Mouse (Mus musculus): ENCODE results near the gene Ankrd65. TPM values are rescaled to one million over a fixed set of nuclear protein-coding genes. Genes with fewer than 3 reads are reported as not detected.
"Not testable (repeated sequence)": the region's sequence is repeated elsewhere in the genome, so short reads cannot be mapped to it uniquely, and the experiment has no call there.

The Ankrd65 gene
- polyA plus RNA-seq (2016; fragmentation: Nextera tagmentation; extraction: Ambion mirVana): not detected in 2 replicates

DNA sequence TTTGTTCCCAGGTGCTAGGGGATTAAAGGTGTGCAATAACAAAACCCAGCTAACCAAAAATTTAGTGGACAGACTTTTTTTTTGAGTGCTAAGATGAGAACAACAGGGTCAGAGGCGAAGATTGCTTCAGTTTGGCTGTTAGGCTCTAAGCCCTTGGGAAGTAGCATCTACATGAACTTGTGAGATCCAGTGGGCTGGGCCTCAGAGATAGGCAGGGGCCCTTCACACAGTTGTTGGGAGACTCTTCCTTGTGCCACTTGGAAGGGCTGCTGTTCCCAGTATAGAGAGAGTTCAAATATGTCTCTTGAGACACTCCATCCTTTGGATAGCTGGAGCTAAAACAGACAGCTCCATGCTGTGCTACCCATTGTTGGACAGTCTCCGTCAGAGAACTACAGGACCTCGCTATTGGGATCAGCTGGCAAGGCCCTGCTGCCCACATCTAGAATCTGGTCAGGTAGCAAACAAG is at the start of gene Ankrd65:
TSS of gene Ankrd65 (plus strand) at position 419 of the 469 bp plus-strand sequence.
- H3K27ac ChIP-seq: no peak within 1 kb of the TSS
- no peak within 1 kb of the TSS for H3K4me3 ChIP-seq
- H3K9me3 ChIP-seq: no peaks in the 10 kb centered on the region
- H3K27me3 ChIP-seq (replicated peaks): no peaks in the 10 kb centered on the region
- no peaks in the 10 kb centered on the region for H3K36me3 ChIP-seq
- H3K4me2 ChIP-seq (replicated peaks): no peak within 1 kb of the TSS
- no peaks in the 10 kb centered on the region for H3K4me1 ChIP-seq
- 85% methylated on average over 3 of the region's 3 CpGs for WGBS
- no peak within 1 kb of the TSS for H3K9ac ChIP-seq
- no peak for ATAC-seq (ENCODE audit: low FRiP score, low read depth)

DNA sequence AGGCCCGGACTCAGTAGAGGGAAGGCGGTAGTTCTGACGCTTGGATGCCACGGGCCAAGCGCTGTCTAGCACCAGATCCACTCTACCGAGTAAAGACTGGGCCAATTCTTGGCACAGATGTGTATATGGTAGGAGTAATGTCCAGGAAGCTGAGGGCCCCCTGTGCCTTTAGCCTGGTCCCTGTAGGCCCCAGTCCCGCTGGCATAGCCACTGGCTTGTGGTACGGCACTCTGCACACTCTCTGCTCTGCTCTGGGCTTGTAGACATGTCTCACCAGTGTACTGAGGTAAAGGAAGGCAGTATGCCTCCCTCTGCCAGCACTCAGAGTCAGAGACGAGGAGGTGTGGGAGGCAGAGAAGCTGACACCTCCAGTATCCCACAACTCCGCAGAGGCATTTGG is 49.6 kb upstream of the Ankrd65 start:
- WGBS: 92% methylated on average over 10 of the region's 10 CpGs
- Histone ChIP-seq H3K36me3 (peaks cover 74% of the 10 kb centered on the region), H3K4me1 (peaks cover 13% of the 10 kb centered on the region)
- not testable (repeated sequence) for H3K9ac ChIP-seq; H3K9me3 ChIP-seq; ATAC-seq (ENCODE audit: low FRiP score, low read depth); H3K4me3 ChIP-seq; H3K27me3 ChIP-seq (replicated peaks); H3K27ac ChIP-seq; H3K4me2 ChIP-seq (replicated peaks)

DNA sequence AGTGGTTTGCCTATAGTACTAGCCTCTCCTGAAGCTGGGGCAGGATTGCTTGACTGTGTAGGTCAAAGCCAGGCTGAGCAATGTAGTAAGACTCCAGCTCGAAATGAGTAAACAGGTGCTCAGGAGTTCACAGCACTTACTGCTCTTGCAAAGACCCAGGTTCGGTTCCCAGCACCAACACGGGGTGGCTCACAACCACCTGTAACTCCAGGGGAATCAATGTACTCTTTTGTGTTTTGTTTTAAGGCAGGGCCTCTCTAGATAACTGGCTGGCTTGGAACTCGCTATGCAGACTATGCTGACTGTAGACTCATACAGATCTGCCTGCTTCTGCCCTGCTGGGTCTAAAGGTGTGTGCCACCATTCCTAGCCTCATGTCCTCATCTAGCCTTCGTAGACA is 47.6 kb upstream of the Ankrd65 start:
- H3K4me2 ChIP-seq (replicated peaks): no peak overlapping the region
- H3K27me3 ChIP-seq (replicated peaks): no peaks in the 10 kb centered on the region
- H3K4me3 ChIP-seq: no peak overlapping the region
- ATAC-seq (ENCODE audit: low FRiP score, low read depth): no peak
- peaks cover 81% of the 10 kb centered on the region for H3K36me3 ChIP-seq
- no peak overlapping the region for H3K27ac ChIP-seq
- H3K9me3 ChIP-seq: no peaks in the 10 kb centered on the region
- no peaks in the 10 kb centered on the region for H3K4me1 ChIP-seq
- H3K9ac ChIP-seq: no peak overlapping the region
- 89% methylated on average over 5 of the region's 5 CpGs for WGBS

DNA sequence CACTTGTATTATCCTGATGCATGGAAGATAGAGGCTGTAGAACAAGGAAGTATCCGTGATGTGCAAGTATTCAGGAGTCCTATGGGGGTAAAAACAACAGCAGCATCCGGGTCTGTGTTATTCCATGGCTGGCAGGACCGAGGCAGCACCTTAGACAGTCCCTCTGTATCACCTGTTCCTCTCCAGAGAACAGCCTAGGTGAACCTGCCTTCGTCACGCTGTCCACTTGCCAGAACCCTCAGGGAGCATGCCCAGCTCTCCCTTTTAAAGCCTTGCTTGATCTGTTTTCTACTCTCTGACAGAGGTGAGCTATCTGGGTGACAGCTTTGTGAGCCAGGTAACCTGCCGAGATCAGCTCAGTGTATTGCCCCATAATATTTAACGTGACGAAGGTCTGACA is 45.8 kb upstream of the Ankrd65 start:
- Histone ChIP-seq H3K4me2 (replicated peaks) (no peak overlapping the region), H3K4me1 (no peaks in the 10 kb centered on the region), H3K36me3 (peaks cover 91% of the 10 kb centered on the region), H3K27ac (no peak overlapping the region), H3K27me3 (replicated peaks) (no peaks in the 10 kb centered on the region), H3K9me3 (no peaks in the 10 kb centered on the region), H3K9ac (no peak overlapping the region), H3K4me3 (no peak overlapping the region)
- WGBS: 94% methylated on average over 8 of the region's 8 CpGs
- no peak for ATAC-seq (ENCODE audit: low FRiP score, low read depth)

DNA sequence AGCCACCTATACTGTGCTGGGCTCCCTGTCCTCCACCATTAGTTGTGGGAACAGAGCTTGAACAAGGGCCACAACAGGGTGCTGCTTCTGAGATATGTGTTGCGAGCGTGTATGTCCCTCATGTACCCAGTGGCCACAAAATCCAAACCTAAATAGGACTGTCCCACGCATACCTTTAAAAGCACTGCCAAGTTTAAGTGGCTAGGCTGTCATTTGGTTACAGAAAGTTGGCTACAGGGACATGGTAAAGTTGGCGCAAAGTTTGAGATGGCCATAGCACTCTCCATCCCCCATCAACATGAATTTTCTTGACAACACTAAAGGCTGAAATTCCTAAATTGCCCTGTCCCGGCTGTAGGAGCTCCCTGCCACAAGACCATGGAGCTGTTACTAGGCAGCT is 45.1 kb upstream of the Ankrd65 start:
- Histone ChIP-seq H3K4me2 (replicated peaks) (no peak overlapping the region), H3K4me3 (no peak overlapping the region), H3K9ac (no peak overlapping the region), H3K27me3 (replicated peaks) (no peaks in the 10 kb centered on the region), H3K27ac (no peak overlapping the region), H3K9me3 (no peaks in the 10 kb centered on the region), H3K36me3 (peaks cover 91% of the 10 kb centered on the region), H3K4me1 (no peaks in the 10 kb centered on the region)
- ATAC-seq (ENCODE audit: low FRiP score, low read depth): no peak
- WGBS: 93% methylated on average over 5 of the region's 5 CpGs

DNA sequence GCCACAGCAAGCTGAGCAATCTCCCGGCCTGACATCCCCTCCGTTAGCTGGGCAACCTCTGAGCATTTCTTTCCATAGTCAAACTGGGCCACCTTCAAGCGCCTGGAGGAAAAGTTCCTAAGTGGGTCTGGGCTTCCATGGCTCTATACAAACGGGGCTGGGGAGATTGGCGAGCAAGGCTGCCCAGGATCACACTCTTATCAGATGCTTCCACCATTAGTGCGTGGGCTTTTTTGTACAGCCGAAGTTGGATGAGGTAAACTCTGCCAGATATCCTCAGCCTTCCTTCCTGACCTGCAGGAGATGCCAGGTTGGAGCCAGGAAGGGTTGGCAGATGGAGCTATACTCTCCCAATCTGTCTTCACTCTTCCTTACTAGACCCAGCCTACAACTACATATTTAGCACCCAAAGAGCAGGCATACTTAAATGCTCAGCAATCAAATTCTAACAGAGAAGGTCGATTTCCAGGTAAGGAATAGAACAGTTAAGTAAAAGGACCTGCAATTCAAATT is 44.1 kb upstream of the Ankrd65 start:
- peaks cover 91% of the 10 kb centered on the region for H3K36me3 ChIP-seq
- no peak overlapping the region for H3K27ac ChIP-seq
- no peak overlapping the region for H3K4me3 ChIP-seq
- 90% methylated on average over 8 of the region's 8 CpGs for WGBS
- no peak overlapping the region for H3K9ac ChIP-seq
- H3K9me3 ChIP-seq: no peaks in the 10 kb centered on the region
- ATAC-seq (ENCODE audit: low FRiP score, low read depth): no peak
- H3K4me1 ChIP-seq: no peaks in the 10 kb centered on the region
- H3K4me2 ChIP-seq (replicated peaks): no peak overlapping the region
- H3K27me3 ChIP-seq (replicated peaks): no peaks in the 10 kb centered on the region

DNA sequence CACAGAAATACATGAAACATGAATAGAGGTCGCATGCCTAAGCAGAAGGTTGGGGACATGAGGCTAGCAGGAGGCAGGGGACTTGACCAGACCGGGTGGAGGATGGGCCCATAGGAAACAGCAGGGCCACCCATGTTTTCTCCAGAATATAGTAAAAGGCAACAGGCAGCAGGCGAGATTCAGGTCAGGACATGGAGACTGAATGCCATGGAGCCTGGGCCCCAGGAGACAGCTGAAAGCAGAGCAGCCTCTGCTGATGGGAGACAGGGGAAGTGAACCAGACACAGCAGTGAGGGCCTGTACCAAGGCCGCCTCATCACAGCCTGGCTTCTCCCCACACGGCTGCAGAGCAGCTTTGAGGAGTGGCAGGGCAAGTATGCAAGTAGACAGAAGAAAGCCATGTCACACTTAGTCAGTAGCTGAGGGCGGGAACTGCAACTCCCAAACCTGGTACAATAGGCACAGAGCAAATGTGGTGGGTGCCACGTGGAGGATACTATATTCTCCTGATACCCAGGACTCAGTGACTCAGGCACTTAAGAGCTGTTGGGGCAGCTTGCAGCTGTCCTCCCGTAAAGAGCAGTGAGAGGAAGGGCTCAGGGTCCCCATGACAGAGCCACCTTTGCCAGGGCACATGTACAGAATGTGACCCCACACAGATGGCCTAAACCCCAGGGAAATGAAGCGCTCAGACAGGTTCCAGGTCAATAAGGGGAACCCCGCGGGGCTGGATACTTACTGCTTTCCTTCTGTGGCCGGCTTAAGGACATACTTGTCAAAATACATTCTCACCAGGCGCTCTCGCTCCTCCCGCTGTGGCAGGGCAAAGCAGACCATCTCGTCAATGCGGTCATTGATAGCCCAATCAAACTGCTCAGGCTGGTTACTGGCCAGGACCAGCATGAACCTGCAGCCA is 43.4 kb upstream of the Ankrd65 start:
- H3K9me3 ChIP-seq: no peaks in the 10 kb centered on the region
- H3K27ac ChIP-seq: no peak overlapping the region
- no peaks in the 10 kb centered on the region for H3K27me3 ChIP-seq (replicated peaks)
- H3K4me2 ChIP-seq (replicated peaks): no peak overlapping the region
- H3K9ac ChIP-seq: no peak overlapping the region
- WGBS: 92% methylated on average over 17 of the region's 17 CpGs
- H3K4me1 ChIP-seq: no peaks in the 10 kb centered on the region
- peaks cover 91% of the 10 kb centered on the region for H3K36me3 ChIP-seq
- no peak for ATAC-seq (ENCODE audit: low FRiP score, low read depth)
- H3K4me3 ChIP-seq: no peak overlapping the region

DNA sequence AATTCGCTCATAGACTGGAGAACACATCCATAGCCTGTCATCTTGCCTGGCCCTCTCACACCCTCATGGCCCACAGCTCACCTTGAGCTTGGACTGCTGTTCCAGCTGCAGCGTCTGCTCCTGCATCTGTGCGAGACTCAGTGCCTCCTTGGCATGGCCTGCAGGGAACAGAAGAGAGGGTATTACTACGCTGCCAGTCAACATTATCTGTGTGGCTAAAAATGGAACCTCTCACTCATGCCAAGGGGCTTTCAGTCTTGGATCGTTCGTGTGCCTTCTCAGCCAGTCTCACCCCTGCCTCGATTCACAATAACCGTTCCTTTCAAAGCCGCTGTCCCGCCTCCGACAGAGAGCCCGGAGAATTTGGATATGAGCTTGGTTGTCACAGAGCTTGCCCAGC is 33.2 kb upstream of the Ankrd65 start:
- H3K36me3 ChIP-seq: peaks cover 49% of the 10 kb centered on the region
- no peak overlapping the region for H3K4me2 ChIP-seq (replicated peaks)
- no peak overlapping the region for H3K27ac ChIP-seq
- H3K9me3 ChIP-seq: no peaks in the 10 kb centered on the region
- 90% methylated on average over 12 of the region's 12 CpGs for WGBS
- no peak overlapping the region for H3K9ac ChIP-seq
- ATAC-seq (ENCODE audit: low FRiP score, low read depth): no peak
- no peak overlapping the region for H3K4me3 ChIP-seq
- H3K27me3 ChIP-seq (replicated peaks): no peaks in the 10 kb centered on the region
- H3K4me1 ChIP-seq: peaks cover 26% of the 10 kb centered on the region

DNA sequence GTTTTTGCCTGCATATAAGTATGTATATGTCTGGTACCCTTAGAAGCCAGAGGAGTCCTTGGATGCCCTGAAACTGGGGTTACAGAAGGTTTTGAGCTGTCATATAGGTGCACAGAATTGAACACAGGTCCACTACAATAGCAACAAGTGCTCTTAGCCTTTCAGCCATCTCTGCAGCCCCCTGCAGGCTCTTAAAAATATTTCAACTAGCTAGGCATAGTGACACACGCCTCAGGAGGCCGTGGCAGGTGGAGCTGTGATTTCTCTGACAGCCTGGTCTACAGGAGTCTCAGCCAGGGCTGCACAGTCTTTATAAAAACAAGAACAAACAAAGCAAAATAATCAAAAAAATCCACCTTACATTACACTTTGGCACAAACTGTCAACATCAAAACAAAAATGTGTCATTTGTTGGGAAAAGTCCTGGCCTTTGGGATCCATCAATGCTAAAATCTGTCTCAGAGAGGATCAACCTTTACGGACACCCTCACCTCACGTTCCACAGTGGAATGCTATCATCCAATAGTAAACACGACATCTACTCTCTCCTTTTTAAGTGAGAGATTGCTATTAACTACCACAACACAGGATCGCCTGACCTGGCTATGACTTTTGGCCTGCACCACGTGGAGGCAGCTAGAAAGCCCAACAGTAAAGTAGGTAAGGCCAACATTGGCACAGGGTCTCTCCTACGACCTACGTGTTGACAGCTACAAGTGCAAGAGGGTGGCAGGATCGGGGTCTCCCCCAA is 30.2 kb upstream of the Ankrd65 start:
- Histone ChIP-seq H3K4me3 (peak overlapping the region; percentile 84), H3K27me3 (replicated peaks) (no peaks in the 10 kb centered on the region), H3K4me2 (replicated peaks) (peak overlapping the region; percentile 97), H3K4me1 (peaks cover 26% of the 10 kb centered on the region), H3K9ac (peak overlapping the region; percentile 78), H3K36me3 (peaks cover 22% of the 10 kb centered on the region), H3K9me3 (no peaks in the 10 kb centered on the region), H3K27ac (no peak overlapping the region)
- no peak for ATAC-seq (ENCODE audit: low FRiP score, low read depth)
- 5% methylated on average over 10 of the region's 10 CpGs for WGBS

DNA sequence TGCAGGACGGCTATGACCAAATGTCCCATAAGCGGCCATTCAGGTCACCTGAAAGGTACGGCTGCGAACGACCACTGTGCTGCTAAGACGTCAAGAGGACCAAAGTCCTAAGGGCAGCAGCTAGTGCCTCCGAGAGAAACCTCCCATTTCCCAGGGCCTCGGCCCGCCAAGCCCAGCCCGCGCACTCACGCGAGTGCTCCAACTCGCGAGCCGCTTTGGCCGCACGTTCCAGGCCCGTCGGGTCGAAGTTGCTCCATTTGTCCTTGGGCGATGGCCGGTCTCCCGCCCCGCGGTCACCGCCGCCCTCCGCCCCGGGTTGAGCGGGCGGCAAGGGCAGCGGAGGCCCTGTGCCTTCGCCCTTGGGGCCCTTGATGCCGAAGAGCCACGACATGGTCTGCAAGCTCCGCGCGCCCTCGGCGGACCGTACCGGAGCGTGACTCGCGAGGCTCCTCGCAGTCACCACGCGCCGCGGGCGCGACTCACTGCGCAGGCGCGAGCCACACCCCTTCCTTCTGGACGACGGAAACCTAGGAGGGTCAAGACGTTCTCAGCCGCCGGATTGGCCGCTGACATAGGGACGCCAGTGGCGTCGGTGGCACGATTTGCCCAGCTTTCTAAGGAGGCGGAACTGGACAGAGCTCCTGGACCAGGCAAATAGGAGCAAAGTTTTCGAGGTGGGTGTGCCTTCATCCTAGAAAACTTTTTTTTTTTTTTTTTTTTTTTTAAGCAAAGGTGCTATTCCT is 29.5 kb upstream of the Ankrd65 start, which contains the start of gene Atad3a:
TSS of gene Atad3a (minus strand) at position 481 of the 743 bp plus-strand sequence.
- Histone ChIP-seq H3K9me3 (no peaks in the 10 kb centered on the region), H3K27me3 (replicated peaks) (no peaks in the 10 kb centered on the region), H3K27ac (no peak within 1 kb of the TSS), H3K4me2 (replicated peaks) (peak within 1 kb of the TSS; percentile 97), H3K4me3 (peak within 1 kb of the TSS; percentile 84), H3K9ac (peak within 1 kb of the TSS; percentile 78), H3K4me1 (peaks cover 26% of the 10 kb centered on the region), H3K36me3 (peaks cover 15% of the 10 kb centered on the region)
- ATAC-seq (ENCODE audit: low FRiP score, low read depth): peak; percentile 95
- under 1% methylated on average over 68 of the region's 68 CpGs for whole genome bisulfite sequencing

DNA sequence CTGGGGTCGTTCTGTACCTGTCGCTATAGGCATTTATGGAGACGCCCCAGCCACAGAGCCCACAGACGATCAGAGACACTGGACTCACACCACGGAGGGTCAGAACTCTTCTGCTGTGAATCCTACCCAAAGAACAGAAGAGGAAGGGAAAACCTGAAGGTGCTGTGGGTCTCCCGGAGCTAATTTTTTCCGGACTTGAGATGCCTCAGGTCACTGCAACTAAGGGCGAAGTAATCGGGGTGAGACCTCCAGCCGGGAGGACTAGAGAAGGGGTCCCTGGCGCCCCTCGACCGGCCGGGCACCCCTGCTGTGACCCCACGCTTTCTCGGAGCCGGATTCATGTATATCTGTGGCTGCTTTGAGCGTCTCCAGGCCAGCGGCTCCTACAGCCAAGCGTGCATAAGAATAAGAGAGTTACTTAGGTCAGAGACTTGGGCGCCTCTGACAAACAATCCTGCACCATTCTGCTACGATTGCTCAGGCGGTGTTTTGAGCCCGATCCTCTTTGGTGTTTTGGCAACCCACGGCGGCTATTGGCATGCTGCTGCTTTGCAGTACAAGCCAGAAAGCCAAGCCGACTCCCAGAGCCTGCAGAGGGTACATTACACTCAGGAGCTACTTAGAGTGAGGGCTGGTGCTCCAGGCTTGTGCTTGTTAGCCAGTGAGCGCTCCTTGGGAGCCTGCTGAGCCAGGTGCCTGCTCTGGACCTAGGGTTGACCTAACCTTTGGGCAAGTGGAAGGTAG is 28.7 kb upstream of the Ankrd65 start:
- no peaks in the 10 kb centered on the region for H3K27me3 ChIP-seq (replicated peaks)
- peaks cover 26% of the 10 kb centered on the region for H3K4me1 ChIP-seq
- H3K36me3 ChIP-seq: peaks cover 9% of the 10 kb centered on the region; the same call in 1 of the 2 replicates
- H3K27ac ChIP-seq: no peak overlapping the region
- peak overlapping the region; percentile 58 for H3K9ac ChIP-seq
- peak overlapping the region; percentile 84 for H3K4me3 ChIP-seq
- no peaks in the 10 kb centered on the region for H3K9me3 ChIP-seq
- H3K4me2 ChIP-seq (replicated peaks): peak overlapping the region; percentile 97
- 0 out of 2 replicates have a peak, but pooled peaks have one; percentile 16 for ATAC-seq (ENCODE audit: low FRiP score, low read depth)
- WGBS: 3% methylated on average over 28 of the region's 28 CpGs

Data from neural tube, embryonic 12.5 days (tissue).